Comparison of ENCODE assay signal across 8 mouse cellular contexts in genomic region chr11:94992754-94993606, GRCm38 (mm10). TPM values are rescaled to one million over a fixed set of nuclear protein-coding genes. Genes with fewer than 3 reads are reported as not detected.
A peak's percentile ranks its signal among the peaks of the same experiment; 100 is the strongest.
DNase-seq lines count a peak whose midpoint lies in the region; ATAC-seq and TF ChIP-seq lines count a peak whose summit lies in the region.

No protein-coding gene starts in this region.

- H3K27me3 ChIP-seq in E14TG2a.4 (ENCODE audit: insufficient read depth, low read length) = peaks cover 32% of the 10 kb centered on the region
- H3K27me3 ChIP-seq in heart, embryonic 10.5 days (ENCODE audit: insufficient read depth, poor library complexity, severe bottlenecking) = no peaks in the 10 kb centered on the region
- H3K27me3 ChIP-seq in kidney, embryonic 16.5 days (ENCODE audit: insufficient read depth, low read length) = no peaks in the 10 kb centered on the region
- no peaks in the 10 kb centered on the region for H3K27me3 ChIP-seq in splenic B cell, adult 2 months (ENCODE audit: control insufficient read depth, insufficient read depth, low read length, poor library complexity, severe bottlenecking)

- no peaks in the 10 kb centered on the region for H3K9me3 ChIP-seq in E14TG2a.4 (ENCODE audit: low read length)
- H3K9me3 ChIP-seq in heart, embryonic 10.5 days = no peaks in the 10 kb centered on the region
- H3K9me3 ChIP-seq in kidney, embryonic 16.5 days (ENCODE audit: low read length) = no peaks in the 10 kb centered on the region

- H3K4me3 ChIP-seq in E14TG2a.4 (replicated peaks; ENCODE audit: low read length) = peak overlapping the region; percentile 86
- H3K4me3 ChIP-seq in heart, embryonic 10.5 days = peak overlapping the region; percentile 94
- peak overlapping the region; percentile 95 for H3K4me3 ChIP-seq in kidney, embryonic 16.5 days (ENCODE audit: low read length)

- H3K9ac ChIP-seq in kidney, embryonic 16.5 days (replicated peaks; ENCODE audit: low read length) = peak overlapping the region; percentile 93

- peaks cover 45% of the 10 kb centered on the region for H3K36me3 ChIP-seq in E14TG2a.4 (ENCODE audit: insufficient read depth, low read length)
- H3K36me3 ChIP-seq in heart, embryonic 10.5 days = peaks cover 34% of the 10 kb centered on the region
- peaks cover 17% of the 10 kb centered on the region for H3K36me3 ChIP-seq in kidney, embryonic 16.5 days (ENCODE audit: insufficient read depth, low read length)
- H3K36me3 ChIP-seq in splenic B cell, adult 2 months (ENCODE audit: control insufficient read depth, insufficient read depth, low read length, poor library complexity, severe bottlenecking) = no peaks in the 10 kb centered on the region

- DNase-seq in 3T3-L1 (ENCODE audit: low read depth, low spot score) = peak; percentile 60
- DNase-seq in embryo, embryonic 9.5 days (ENCODE audit: extremely low spot score) = peak; percentile 46
- no peak for DNase-seq in heart, embryonic 10.5 days (ENCODE audit: low spot score)
- DNase-seq in lung, postnatal 25 days (ENCODE audit: low spot score) = peak; percentile 77
- DNase-seq in splenic B cell, adult 2 months (ENCODE audit: low read depth, low spot score) = peak; percentile 50
- no peak for DNase-seq in left cerebral cortex, adult 9 months (ENCODE audit: low spot score in 2 of 2)

- 5% methylated on average over 21 of the region's 22 CpGs for WGBS in heart, embryonic 10.5 days
- 2% methylated on average over 22 of the region's 22 CpGs for WGBS in kidney, embryonic 16.5 days

- H3K4me1 ChIP-seq in E14TG2a.4 (replicated peaks; ENCODE audit: low read depth, low read length) = peaks cover 76% of the 10 kb centered on the region
- peaks cover 91% of the 10 kb centered on the region for H3K4me1 ChIP-seq in heart, embryonic 10.5 days
- H3K4me1 ChIP-seq in kidney, embryonic 16.5 days (ENCODE audit: insufficient read depth, low read length) = peaks cover 63% of the 10 kb centered on the region

- TF ChIP-seq CTCF in E14TG2a.4 (conservative IDR thresholded peaks at IDR 0.05; ENCODE audit: low read length) = no peak

- H3K27ac ChIP-seq in heart, embryonic 10.5 days = peak overlapping the region; percentile 96
- H3K27ac ChIP-seq in kidney, embryonic 16.5 days (ENCODE audit: low read length) = peak overlapping the region; percentile 61

- peak overlapping the region; percentile 90 for H3K4me2 ChIP-seq in kidney, embryonic 16.5 days (replicated peaks; ENCODE audit: low read depth, low read length)

- ATAC-seq in kidney, embryonic 16.5 days (ENCODE audit: low FRiP score, low TSS enrichment) = peak; percentile 21; the same call in 1 of the 2 replicates

RNA-seq across cellular contexts. Expression of gene Ppp1r9b, which starts 2.1 kb away (rescaled TPM):
- 8.5 and 12.5 TPM in 2 replicates for polyA plus RNA-seq in heart, embryonic 10.5 days (2016; fragmentation: Nextera tagmentation; extraction: Ambion mirVana)
- polyA plus RNA-seq in kidney, embryonic 16.5 days (2015; fragmentation: Nextera tagmentation; extraction: Ambion mirVana) = 9.9 and 10.7 TPM in 2 replicates

RNA-seq across cellular contexts. Expression of gene Samd14, which starts 16.7 kb away (rescaled TPM):
- polyA plus RNA-seq in heart, embryonic 10.5 days (2016; fragmentation: Nextera tagmentation; extraction: Ambion mirVana) = 15.1 and 18.8 TPM in 2 replicates
- polyA plus RNA-seq in kidney, embryonic 16.5 days (2015; fragmentation: Nextera tagmentation; extraction: Ambion mirVana) = 19.2 and 21.2 TPM in 2 replicates

RNA-seq across cellular contexts. Expression of gene Sgca, which starts 16.9 kb away (rescaled TPM):
- polyA plus RNA-seq in heart, embryonic 10.5 days (2016; fragmentation: Nextera tagmentation; extraction: Ambion mirVana) = 12.5 and 25.8 TPM in 2 replicates
- polyA plus RNA-seq in kidney, embryonic 16.5 days (2015; fragmentation: Nextera tagmentation; extraction: Ambion mirVana) = 0.19 and 0.71 TPM in 2 replicates

RNA-seq across cellular contexts. Expression of gene Hils1, which starts 25.6 kb away (rescaled TPM):
- polyA plus RNA-seq in heart, embryonic 10.5 days (2016; fragmentation: Nextera tagmentation; extraction: Ambion mirVana) = 0.22 TPM in 1 of 2 replicates, not detected in the other
- polyA plus RNA-seq in kidney, embryonic 16.5 days (2015; fragmentation: Nextera tagmentation; extraction: Ambion mirVana) = not detected in 2 replicates

RNA-seq across cellular contexts. Expression of gene Pdk2, which starts 48.2 kb away (rescaled TPM):
- polyA plus RNA-seq in heart, embryonic 10.5 days (2016; fragmentation: Nextera tagmentation; extraction: Ambion mirVana) = 27.4 and 41.1 TPM in 2 replicates
- 72.3 and 85.2 TPM in 2 replicates for polyA plus RNA-seq in kidney, embryonic 16.5 days (2015; fragmentation: Nextera tagmentation; extraction: Ambion mirVana)

Comparison
In these comparisons a context has a peak if more than half of its experiments do, and no peak if none do; other contexts are left out.
1. DNase-seq: peak in 3T3-L1 (single experiment), embryo, embryonic 9.5 days (single experiment), lung, postnatal 25 days (single experiment) and splenic B cell, adult 2 months (single experiment); none in heart, embryonic 10.5 days (single experiment) and left cerebral cortex, adult 9 months (0 of 2).
2. Peak in every context shown above with its lines, with median percentiles within 50 percentile points of each other: H3K4me3 ChIP-seq.